Mouse (Mus musculus): ENCODE data around the gene Grap2. TPM values are rescaled to one million over a fixed set of nuclear protein-coding genes. Genes with fewer than 3 reads are reported as not detected.

Grap2 gene
- polyA plus RNA-seq, 1 experiment from 2014 or later: 0.35 TPM

- Histone ChIP-seq H3K27me3 (replicated peaks) (no peaks in the 10 kb centered on the region), H3K27ac (replicated peaks) (no peak overlapping the region), H3K9ac (replicated peaks) (no peak overlapping the region), H3K4me3 (replicated peaks) (no peak overlapping the region), H3K36me3 (no peaks in the 10 kb centered on the region), H3K4me2 (no peak overlapping the region), H3K4me1 (peaks cover 11% of the 10 kb centered on the region; the same call in 1 of the 2 replicates), H3K9me3 (replicated peaks) (no peaks in the 10 kb centered on the region)
- WGBS: 76% methylated on average over 20 of the region's 20 CpGs
- no peak for ATAC-seq (ENCODE audit: low FRiP score)
Measured at GRCm38 (mm10) chr15:80582581-80583495, 10.4 kb downstream of the Grap2 start.

- Histone ChIP-seq H3K4me1 (peaks cover 8% of the 10 kb centered on the region; the same call in 1 of the 2 replicates), H3K4me3 (replicated peaks) (no peak overlapping the region), H3K9ac (replicated peaks) (no peak overlapping the region), H3K4me2 (no peak overlapping the region), H3K36me3 (no peaks in the 10 kb centered on the region), H3K9me3 (replicated peaks) (no peaks in the 10 kb centered on the region), H3K27ac (replicated peaks) (no peak overlapping the region), H3K27me3 (replicated peaks) (no peaks in the 10 kb centered on the region)
- no peak for ATAC-seq (ENCODE audit: low FRiP score)
- WGBS: 20% methylated on average over 4 of the region's 4 CpGs
Measured at GRCm38 (mm10) chr15:80586296-80586695, 13.9 kb downstream of the Grap2 start.

GRCm38 (mm10) chr15:80590641-80591040 is 18.2 kb downstream of the Grap2 start:
- peaks cover 8% of the 10 kb centered on the region; the same call in 1 of the 2 replicates for H3K4me1 ChIP-seq
- no peak overlapping the region for H3K27ac ChIP-seq (replicated peaks)
- H3K4me2 ChIP-seq: no peak overlapping the region
- no peak for ATAC-seq (ENCODE audit: low FRiP score)
- H3K27me3 ChIP-seq (replicated peaks): no peaks in the 10 kb centered on the region
- no peaks in the 10 kb centered on the region for H3K36me3 ChIP-seq
- 95% methylated on average over 5 of the region's 5 CpGs for WGBS
- H3K9ac ChIP-seq (replicated peaks): no peak overlapping the region
- no peak overlapping the region for H3K4me3 ChIP-seq (replicated peaks)
- no peaks in the 10 kb centered on the region for H3K9me3 ChIP-seq (replicated peaks)

- no peak overlapping the region for H3K9ac ChIP-seq (replicated peaks)
- no peak overlapping the region for H3K4me2 ChIP-seq
- peaks cover 3% of the 10 kb centered on the region; the same call in 1 of the 2 replicates for H3K4me1 ChIP-seq
- WGBS: 79% methylated on average over 6 of the region's 6 CpGs
- no peaks in the 10 kb centered on the region for H3K27me3 ChIP-seq (replicated peaks)
- H3K36me3 ChIP-seq: no peaks in the 10 kb centered on the region
- no peak for ATAC-seq (ENCODE audit: low FRiP score)
- no peak overlapping the region for H3K27ac ChIP-seq (replicated peaks)
- no peaks in the 10 kb centered on the region for H3K9me3 ChIP-seq (replicated peaks)
- no peak overlapping the region for H3K4me3 ChIP-seq (replicated peaks)
Measured at GRCm38 (mm10) chr15:80592737-80593136, 20.3 kb downstream of the Grap2 start.

- 64% methylated on average over 5 of the region's 5 CpGs for WGBS
- no peaks in the 10 kb centered on the region for H3K36me3 ChIP-seq
- no peaks in the 10 kb centered on the region for H3K27me3 ChIP-seq (replicated peaks)
- no peak overlapping the region for H3K9ac ChIP-seq (replicated peaks)
- H3K4me1 ChIP-seq: peaks cover 3% of the 10 kb centered on the region; the same call in 1 of the 2 replicates
- no peak overlapping the region for H3K4me3 ChIP-seq (replicated peaks)
- no peaks in the 10 kb centered on the region for H3K9me3 ChIP-seq (replicated peaks)
- no peak overlapping the region for H3K27ac ChIP-seq (replicated peaks)
- no peak overlapping the region for H3K4me2 ChIP-seq
- no peak for ATAC-seq (ENCODE audit: low FRiP score)
Measured at GRCm38 (mm10) chr15:80593877-80594276, 21.5 kb downstream of the Grap2 start.

GRCm38 (mm10) chr15:80598750-80599149 is 26.4 kb downstream of the Grap2 start:
- no peak for ATAC-seq (ENCODE audit: low FRiP score)
- Histone ChIP-seq H3K27me3 (replicated peaks) (no peaks in the 10 kb centered on the region), H3K4me2 (no peak overlapping the region), H3K4me3 (replicated peaks) (no peak overlapping the region), H3K36me3 (no peaks in the 10 kb centered on the region), H3K27ac (replicated peaks) (no peak overlapping the region), H3K4me1 (peaks cover 19% of the 10 kb centered on the region), H3K9me3 (replicated peaks) (no peaks in the 10 kb centered on the region), H3K9ac (replicated peaks) (no peak overlapping the region)
- WGBS: 60% methylated on average over 12 of the region's 12 CpGs

- Histone ChIP-seq H3K9me3 (replicated peaks) (no peaks in the 10 kb centered on the region), H3K36me3 (no peaks in the 10 kb centered on the region), H3K27ac (replicated peaks) (no peak overlapping the region), H3K27me3 (replicated peaks) (no peaks in the 10 kb centered on the region), H3K4me2 (0 out of 2 replicates have a peak overlapping the region, but pooled peaks have one; percentile 9), H3K4me1 (peaks cover 19% of the 10 kb centered on the region), H3K9ac (replicated peaks) (no peak overlapping the region), H3K4me3 (replicated peaks) (no peak overlapping the region)
- WGBS: 48% methylated on average over 16 of the region's 16 CpGs
- ATAC-seq (ENCODE audit: low FRiP score): no peak
Measured at GRCm38 (mm10) chr15:80599213-80599750, 26.9 kb downstream of the Grap2 start.

GRCm38 (mm10) chr15:80599843-80600242 is 27.4 kb downstream of the Grap2 start:
- WGBS: 87% methylated on average over 4 of the region's 4 CpGs

GRCm38 (mm10) chr15:80601456-80601855 is 29.1 kb downstream of the Grap2 start:
- Histone ChIP-seq H3K4me1 (peaks cover 15% of the 10 kb centered on the region), H3K9ac (replicated peaks) (no peak overlapping the region), H3K4me2 (no peak overlapping the region), H3K36me3 (no peaks in the 10 kb centered on the region), H3K27me3 (replicated peaks) (no peaks in the 10 kb centered on the region), H3K9me3 (replicated peaks) (no peaks in the 10 kb centered on the region), H3K4me3 (replicated peaks) (no peak overlapping the region), H3K27ac (replicated peaks) (0 out of 2 replicates have a peak overlapping the region, but pooled peaks have one; percentile 18)
- WGBS: 39% methylated on average over 7 of the region's 7 CpGs
- ATAC-seq (ENCODE audit: low FRiP score): no peak

More at GRCm38 (mm10) chr15:80599843-80600242, 27.4 kb downstream of the Grap2 start:
- no peak for ATAC-seq (ENCODE audit: low FRiP score)
- Histone ChIP-seq H3K27me3 (replicated peaks) (no peaks in the 10 kb centered on the region), H3K27ac (replicated peaks) (no peak overlapping the region), H3K9me3 (replicated peaks) (no peaks in the 10 kb centered on the region), H3K4me2 (no peak overlapping the region), H3K36me3 (no peaks in the 10 kb centered on the region), H3K4me1 (peaks cover 19% of the 10 kb centered on the region), H3K4me3 (replicated peaks) (no peak overlapping the region), H3K9ac (replicated peaks) (no peak overlapping the region)

GRCm38 (mm10) chr15:80602487-80602886 is 30.1 kb downstream of the Grap2 start:
- Histone ChIP-seq H3K4me3 (replicated peaks) (no peak overlapping the region), H3K9ac (replicated peaks) (no peak overlapping the region), H3K9me3 (replicated peaks) (no peaks in the 10 kb centered on the region), H3K4me1 (peaks cover 15% of the 10 kb centered on the region), H3K27ac (replicated peaks) (no peak overlapping the region), H3K27me3 (replicated peaks) (no peaks in the 10 kb centered on the region), H3K4me2 (no peak overlapping the region), H3K36me3 (no peaks in the 10 kb centered on the region)
- no peak for ATAC-seq (ENCODE audit: low FRiP score)
- WGBS: 60% methylated on average over 7 of the region's 7 CpGs

- Histone ChIP-seq H3K36me3 (no peaks in the 10 kb centered on the region), H3K4me3 (replicated peaks) (no peak overlapping the region), H3K27ac (replicated peaks) (no peak overlapping the region), H3K4me2 (no peak overlapping the region), H3K27me3 (replicated peaks) (no peaks in the 10 kb centered on the region), H3K9ac (replicated peaks) (no peak overlapping the region), H3K4me1 (peaks cover 15% of the 10 kb centered on the region), H3K9me3 (replicated peaks) (no peaks in the 10 kb centered on the region)
- ATAC-seq (ENCODE audit: low FRiP score): no peak
- WGBS: 92% methylated on average over 6 of the region's 6 CpGs
Measured at GRCm38 (mm10) chr15:80604026-80604425, 31.6 kb downstream of the Grap2 start.

GRCm38 (mm10) chr15:80607970-80608369 is 35.6 kb downstream of the Grap2 start:
- ATAC-seq (ENCODE audit: low FRiP score): no peak
- Histone ChIP-seq H3K9ac (replicated peaks) (no peak overlapping the region), H3K4me1 (no peaks in the 10 kb centered on the region), H3K4me3 (replicated peaks) (no peak overlapping the region), H3K27ac (replicated peaks) (no peak overlapping the region), H3K27me3 (replicated peaks) (no peaks in the 10 kb centered on the region), H3K36me3 (no peaks in the 10 kb centered on the region), H3K9me3 (replicated peaks) (no peaks in the 10 kb centered on the region), H3K4me2 (no peak overlapping the region)
- WGBS: 86% methylated on average over 3 of the region's 3 CpGs
